Mouse (Mus musculus) CD4-positive, CD25-positive, alpha-beta regulatory T cell, adult 4 months (primary cell): ENCODE data around the gene Pfkl. TPM values are rescaled to one million over a fixed set of nuclear protein-coding genes. Genes with fewer than 3 reads are reported as not detected.
"Not testable (repeated sequence)": the region's sequence is repeated elsewhere in the genome, so short reads cannot be mapped to it uniquely, and the experiment has no call there.

ENCODE experiments used
- ATAC-seq: one replicate; pipeline ENCODE4 v1.8.0; 2017
- polyA plus RNA-seq, 2 experiments: library from polyadenylated mRNA; unstranded; fragments of 100-300 nt; shearing (Covaris generic); gene quantifications; one replicate each; pipeline ENCODE4 v1.2.1; 2017

Pfkl gene
- polyA plus RNA-seq, 2 experiments from 2014 or later, result 60.6 to 118 TPM

GRCm38 (mm10) chr10:77969973-77970325, 39.9 kb downstream of the Pfkl start:
- ATAC-seq, result no peak

GRCm38 (mm10) chr10:77969274-77969972, 40.5 kb downstream of the Pfkl start:
- peak; percentile 61 for ATAC-seq

GRCm38 (mm10) chr10:77963971-77964370, 45.9 kb downstream of the Pfkl start:
- peak; percentile 44 for ATAC-seq

- peak; percentile 82 for ATAC-seq
Observed at GRCm38 (mm10) chr10:77962725-77963124, 47.2 kb downstream of the Pfkl start.

- ATAC-seq, result not testable (repeated sequence)
Observed at GRCm38 (mm10) chr10:77950468-77950867, 59.4 kb downstream of the Pfkl start.

- ATAC-seq, result no peak
Observed at GRCm38 (mm10) chr10:77939685-77940084, 70.2 kb downstream of the Pfkl start.

Other genes with a start within 250 kb of the Pfkl start
- not detected for gene Gm3238, start 238.8 kb downstream of the Pfkl start, polyA plus RNA-seq
- not detected for gene Gm7138, start 233.1 kb downstream of the Pfkl start, polyA plus RNA-seq
- not detected for gene Gm3250, start 227.5 kb downstream of the Pfkl start, polyA plus RNA-seq
- not detected for gene Gm7137, start 221.9 kb downstream of the Pfkl start, polyA plus RNA-seq
- not detected for gene Gm9639, start 215.0 kb downstream of the Pfkl start, polyA plus RNA-seq
- not detected for gene Gm19668, start 210.9 kb downstream of the Pfkl start, polyA plus RNA-seq
- gene Gm9507, start 198.2 kb downstream of the Pfkl start, polyA plus RNA-seq, result not detected
- gene Gm2696, start 195.4 kb downstream of the Pfkl start, polyA plus RNA-seq, result not detected
- gene Krtap10-4, start 183.0 kb downstream of the Pfkl start, polyA plus RNA-seq, result not detected
- gene Krtap10-10, start 174.1 kb downstream of the Pfkl start, polyA plus RNA-seq, result not detected
- gene Gm36176, start 163.3 kb downstream of the Pfkl start, polyA plus RNA-seq, result not detected
- not detected for gene Gm10318, start 157.2 kb downstream of the Pfkl start, polyA plus RNA-seq
- not detected for gene Gm3285, start 148.1 kb downstream of the Pfkl start, polyA plus RNA-seq
- gene Lrrc3, start 107.5 kb downstream of the Pfkl start, polyA plus RNA-seq, result not detected
- 1 to 10 TPM in 1 of 2 experiments, not detected in 1; 1.2 TPM for gene Trpm2, start 39.5 kb downstream of the Pfkl start, polyA plus RNA-seq
- gene 1810043G02Rik, start 31.6 kb downstream of the Pfkl start, polyA plus RNA-seq, result 10 to 100 TPM in 1 of 2 experiments, 1 to 10 TPM in 1; 5.4 to 13.8 TPM
- gene Dnmt3l, start 31.9 kb upstream of the Pfkl start, polyA plus RNA-seq, result not detected
- gene Aire, start 33.5 kb upstream of the Pfkl start, polyA plus RNA-seq, result under 1 TPM in 1 of 2 experiments, not detected in 1; 0.33 TPM
- 10 to 100 TPM in 1 of 2 experiments, 1 to 10 TPM in 1; 8.8 to 19.3 TPM for gene Icosl, start 59.2 kb upstream of the Pfkl start, polyA plus RNA-seq
- gene D10Jhu81e, start 159.7 kb upstream of the Pfkl start, polyA plus RNA-seq, result 10 to 100 TPM in 1 of 2 experiments, 1 to 10 TPM in 1; 7.5 to 42.9 TPM
- 10 to 100 TPM; 13.4 to 29.5 TPM for gene Pwp2, start 175.1 kb upstream of the Pfkl start, polyA plus RNA-seq
- gene Trappc10, start 234.6 kb upstream of the Pfkl start, polyA plus RNA-seq, result 1 to 10 TPM; 4.9 to 9.0 TPM